Mouse (Mus musculus) embryonic facial prominence, embryonic 14.5 days (tissue): ENCODE measurements around the gene Ptch2. TPM values are rescaled to one million over a fixed set of nuclear protein-coding genes. Genes with fewer than 3 reads are reported as not detected.

Experiments
- ATAC-seq: fragments of 200-750 bp; cut with Nextera tagmentation; 2 replicates; pipeline ENCODE4 v1.8.0; 2017; ENCODE audit warnings: low read depth, moderate number of reproducible peaks, moderate TSS enrichment
- DNase-seq: peaks from one replicate; pipeline ENCODE4 v3.0.0-alpha.2; 2015; ENCODE audit warnings: low spot score
- H3K27ac ChIP-seq: fragments of 300-500 bp; sonication (generic); replicated peaks from 2 replicates; pipeline ENCODE4 v1.5.1; 2014; ENCODE audit warnings: low read depth, mild to moderate bottlenecking, low read length, moderate library complexity
- H3K27me3 ChIP-seq: fragments of 300-500 bp; sonication (generic); replicated peaks from 2 replicates; pipeline ENCODE4 v1.6.1; 2014; ENCODE audit warnings: low read length; ENCODE audit not compliant: control insufficient read depth, insufficient read depth
- H3K36me3 ChIP-seq: fragments of 300-500 bp; sonication (generic); 2 replicates; pipeline ENCODE4 v1.6.1; 2014; ENCODE audit warnings: low read length, mixed read lengths; ENCODE audit not compliant: control insufficient read depth, insufficient read depth
- H3K4me1 ChIP-seq: fragments of 300-500 bp; sonication (generic); 2 replicates; pipeline ENCODE4 v1.6.1; 2014; ENCODE audit warnings: antibody characterized with exemption, low read length; ENCODE audit not compliant: control insufficient read depth, insufficient read depth
- H3K4me2 ChIP-seq: fragments of 300-500 bp; sonication (generic); 2 replicates; pipeline ENCODE4 v1.6.1; 2014; ENCODE audit warnings: low read depth, mild to moderate bottlenecking, low read length, moderate library complexity, mixed read lengths
- H3K4me3 ChIP-seq: fragments of 300-500 bp; sonication (generic); 2 replicates; pipeline ENCODE4 v1.5.1; 2014; ENCODE audit warnings: low read depth, mild to moderate bottlenecking, low read length
- H3K9ac ChIP-seq: fragments of 300-500 bp; sonication (generic); 2 replicates; pipeline ENCODE4 v1.6.1; 2014; ENCODE audit warnings: low read depth, mild to moderate bottlenecking, low read length, moderate library complexity, mixed read lengths
- H3K9me3 ChIP-seq: fragments of 300-500 bp; sonication (generic); 2 replicates; pipeline ENCODE4 v1.6.1; 2016; ENCODE audit warnings: low read length; ENCODE audit not compliant: control insufficient read depth
- WGBS: fragments of 180-500 bp; shearing (Covaris S2); extraction: QIAGEN DNeasy Blood & Tissue Kit; methylation state at CpG from one replicate; pipeline ENCODE4 v1.1.7; 2014; 5-methylcytosine and 5-hydroxymethylcytosine counted together
- polyA plus RNA-seq: library from polyadenylated mRNA; unstranded; fragments of >200 nt; fragmentation: Nextera tagmentation; extraction: Ambion mirVana; gene quantifications from 2 replicates; pipeline ENCODE4 v1.2.1, GENCODE M21; 2014

The Ptch2 gene
- polyA plus RNA-seq: 9.0 and 11.0 TPM in 2 replicates

GRCm38 (mm10) chr4:117095551-117096452, at the start of gene Ptch2:
Ptch2 (plus strand) TSS chr4:117096075.
- DNase-seq (peak; percentile 85), ATAC-seq (peak; percentile 71)
- H3K4me1 ChIP-seq: peaks cover 18% of the 10 kb centered on the region
- H3K4me2 ChIP-seq: peak within 1 kb of the TSS; percentile 99
- H3K9ac ChIP-seq: peak within 1 kb of the TSS; percentile 74
- no peaks in the 10 kb centered on the region for H3K9me3 ChIP-seq
- H3K4me3 ChIP-seq: peak within 1 kb of the TSS; percentile 66
- H3K27me3 ChIP-seq: no peaks in the 10 kb centered on the region
- H3K36me3 ChIP-seq: no peaks in the 10 kb centered on the region
- peak within 1 kb of the TSS; percentile 76 for H3K27ac ChIP-seq
- under 1% methylated on average over 29 of the region's 50 CpGs for WGBS

- H3K9me3 ChIP-seq: no peaks in the 10 kb centered on the region
- H3K9ac ChIP-seq: no peak overlapping the region
- 76% methylated on average over 3 of the region's 3 CpGs for WGBS
- ATAC-seq (no peak), DNase-seq (peak; percentile 61)
- H3K36me3 ChIP-seq: peaks cover 23% of the 10 kb centered on the region; the same call in 1 of the 2 replicates
- H3K4me1 ChIP-seq: no peaks in the 10 kb centered on the region
- no peaks in the 10 kb centered on the region for H3K27me3 ChIP-seq
- no peak overlapping the region for H3K27ac ChIP-seq
- no peak overlapping the region for H3K4me2 ChIP-seq
- no peak overlapping the region for H3K4me3 ChIP-seq
Measured at GRCm38 (mm10) chr4:117048836-117049235, 47.0 kb upstream of the Ptch2 start.

GRCm38 (mm10) chr4:117049485-117049884, 46.4 kb upstream of the Ptch2 start:
- H3K4me3 ChIP-seq: no peak overlapping the region
- H3K27me3 ChIP-seq: no peaks in the 10 kb centered on the region
- DNase-seq: no peak
- H3K9ac ChIP-seq: no peak overlapping the region
- H3K4me2 ChIP-seq: no peak overlapping the region
- WGBS: 91% methylated on average over 1 of the region's 1 CpGs
- no peaks in the 10 kb centered on the region for H3K9me3 ChIP-seq
- no peak overlapping the region for H3K27ac ChIP-seq
- no peak for ATAC-seq
- no peaks in the 10 kb centered on the region for H3K4me1 ChIP-seq
- peaks cover 23% of the 10 kb centered on the region; the same call in 1 of the 2 replicates for H3K36me3 ChIP-seq

GRCm38 (mm10) chr4:117052626-117053025, 43.2 kb upstream of the Ptch2 start:
- H3K4me2 ChIP-seq: no peak overlapping the region
- no peak overlapping the region for H3K27ac ChIP-seq
- H3K4me1 ChIP-seq: no peaks in the 10 kb centered on the region
- H3K27me3 ChIP-seq: no peaks in the 10 kb centered on the region
- H3K9ac ChIP-seq: no peak overlapping the region
- H3K4me3 ChIP-seq: no peak overlapping the region
- H3K9me3 ChIP-seq: no peaks in the 10 kb centered on the region
- ATAC-seq (peak; percentile 47; the same call in 1 of the 2 replicates), DNase-seq (peak; percentile 48)
- peaks cover 17% of the 10 kb centered on the region; the same call in 1 of the 2 replicates for H3K36me3 ChIP-seq
- 67% methylated on average over 4 of the region's 4 CpGs for WGBS

GRCm38 (mm10) chr4:117053956-117054355, 41.9 kb upstream of the Ptch2 start:
- WGBS: 87% methylated on average over 4 of the region's 4 CpGs
- no peak overlapping the region for H3K27ac ChIP-seq
- ATAC-seq: no peak

GRCm38 (mm10) chr4:117056102-117056501, 39.8 kb upstream of the Ptch2 start:
- H3K4me3 ChIP-seq: no peak overlapping the region
- ATAC-seq (no peak), DNase-seq (no peak)
- H3K36me3 ChIP-seq: 0 out of 2 replicates have a peak, but pooled peaks cover 11% of the 10 kb centered on the region
- no peak overlapping the region for H3K4me2 ChIP-seq
- no peak overlapping the region for H3K27ac ChIP-seq
- H3K9ac ChIP-seq: no peak overlapping the region
- no peaks in the 10 kb centered on the region for H3K4me1 ChIP-seq
- no peaks in the 10 kb centered on the region for H3K27me3 ChIP-seq
- no peaks in the 10 kb centered on the region for H3K9me3 ChIP-seq

More at GRCm38 (mm10) chr4:117053956-117054355, 41.9 kb upstream of the Ptch2 start:
- no peak overlapping the region for H3K4me2 ChIP-seq
- H3K9me3 ChIP-seq: no peaks in the 10 kb centered on the region
- no peak overlapping the region for H3K4me3 ChIP-seq
- H3K9ac ChIP-seq: no peak overlapping the region
- H3K4me1 ChIP-seq: no peaks in the 10 kb centered on the region
- no peaks in the 10 kb centered on the region for H3K27me3 ChIP-seq
- no peak for DNase-seq
- H3K36me3 ChIP-seq: peaks cover 13% of the 10 kb centered on the region; the same call in 1 of the 2 replicates

GRCm38 (mm10) chr4:117056514-117056913, 39.4 kb upstream of the Ptch2 start:
- no peak overlapping the region for H3K27ac ChIP-seq
- ATAC-seq: no peak
- WGBS: 84% methylated on average over 2 of the region's 2 CpGs
- no peaks in the 10 kb centered on the region for H3K27me3 ChIP-seq
- no peak for DNase-seq
- no peaks in the 10 kb centered on the region for H3K9me3 ChIP-seq
- no peaks in the 10 kb centered on the region for H3K4me1 ChIP-seq
- no peak overlapping the region for H3K4me3 ChIP-seq
- no peak overlapping the region for H3K4me2 ChIP-seq
- 0 out of 2 replicates have a peak, but pooled peaks cover 14% of the 10 kb centered on the region for H3K36me3 ChIP-seq
- H3K9ac ChIP-seq: no peak overlapping the region

GRCm38 (mm10) chr4:117058512-117058911, 37.4 kb upstream of the Ptch2 start:
- H3K4me2 ChIP-seq: no peak overlapping the region
- H3K4me3 ChIP-seq: no peak overlapping the region
- no peak for ATAC-seq

More at GRCm38 (mm10) chr4:117058512-117058911, 37.4 kb upstream of the Ptch2 start:
- Histone ChIP-seq H3K9me3 (no peaks in the 10 kb centered on the region), H3K27ac (no peak overlapping the region), H3K4me1 (no peaks in the 10 kb centered on the region), H3K9ac (no peak overlapping the region), H3K27me3 (no peaks in the 10 kb centered on the region), H3K36me3 (peaks cover 19% of the 10 kb centered on the region; the same call in 1 of the 2 replicates)
- DNase-seq: no peak
- 90% methylated on average over 4 of the region's 4 CpGs for WGBS
